Mouse (Mus musculus): ENCODE results near the gene Rps15.

The Rps15 gene

GRCm38 (mm10) chr10:80260642-80261584, 31.3 kb upstream of the Rps15 start, which contains the start of the genes Gamt and Dazap1:
Gene Gamt (minus strand): TSS chr10:80261012.
Gene Dazap1 (plus strand): TSS chr10:80261486.
- DNase-seq = peak; percentile 97 to 98

GRCm38 (mm10) chr10:80261585-80261968, 30.7 kb upstream of the Rps15 start:
- peak; percentile 99 to 100 for DNase-seq

GRCm38 (mm10) chr10:80262169-80262568, 30.1 kb upstream of the Rps15 start:
- no peak for DNase-seq

- DNase-seq = no peak
Measured at GRCm38 (mm10) chr10:80262776-80263365, 29.4 kb upstream of the Rps15 start.

- DNase-seq = peak; percentile 99
Measured at GRCm38 (mm10) chr10:80264341-80265148, 27.7 kb upstream of the Rps15 start.

- DNase-seq = no peak
Measured at GRCm38 (mm10) chr10:80265149-80265486, 27.1 kb upstream of the Rps15 start.

GRCm38 (mm10) chr10:80270099-80270498, 22.2 kb upstream of the Rps15 start:
- DNase-seq = no peak

- DNase-seq = peak in 1 of 2 experiments; percentile 69
Measured at GRCm38 (mm10) chr10:80270734-80271181, 21.5 kb upstream of the Rps15 start.

GRCm38 (mm10) chr10:80271186-80271843, 20.9 kb upstream of the Rps15 start:
- no peak for DNase-seq

- DNase-seq = no peak
Measured at GRCm38 (mm10) chr10:80271870-80272585, 20.2 kb upstream of the Rps15 start.

GRCm38 (mm10) chr10:80273847-80274246, 18.4 kb upstream of the Rps15 start:
- DNase-seq = no peak

GRCm38 (mm10) chr10:80276238-80276637, 16.0 kb upstream of the Rps15 start:
- DNase-seq = no peak

- no peak for DNase-seq
Measured at GRCm38 (mm10) chr10:80278390-80278789, 13.9 kb upstream of the Rps15 start.

- no peak for DNase-seq
Measured at GRCm38 (mm10) chr10:80279273-80279672, 13.0 kb upstream of the Rps15 start.

- peak; percentile 93 to 94 for DNase-seq
Measured at GRCm38 (mm10) chr10:80281304-80281703, 10.9 kb upstream of the Rps15 start.

GRCm38 (mm10) chr10:80281921-80282371, 10.3 kb upstream of the Rps15 start:
- peak; percentile 71 to 75 for DNase-seq

GRCm38 (mm10) chr10:80282481-80283441, 9.5 kb upstream of the Rps15 start:
- DNase-seq = peak in 1 of 2 experiments; percentile 32

GRCm38 (mm10) chr10:80285222-80286070, 6.8 kb upstream of the Rps15 start:
- no peak for DNase-seq

GRCm38 (mm10) chr10:80288097-80288496, 4.2 kb upstream of the Rps15 start:
- DNase-seq = no peak

GRCm38 (mm10) chr10:80288657-80289056, 3.6 kb upstream of the Rps15 start:
- no peak for DNase-seq
